Mouse (Mus musculus): ENCODE data around the gene 6330409D20Rik. TPM values are rescaled to one million over a fixed set of nuclear protein-coding genes. Genes with fewer than 3 reads are reported as not detected.

Gene 6330409D20Rik
- polyA plus RNA-seq, 1 experiment from 2014 or later, result 3.9 TPM

- Histone ChIP-seq H3K4me3 (ENCODE audit: low read depth, low read length) (peak overlapping the region; percentile 84), H3K9me3 (ENCODE audit: control insufficient read depth, low read length) (no peaks in the 10 kb centered on the region), H3K36me3 (ENCODE audit: control insufficient read depth, insufficient read depth, low read length) (peaks cover 14% of the 10 kb centered on the region), H3K9ac (replicated peaks; ENCODE audit: low read depth, low read length) (peak overlapping the region; percentile 97), H3K27ac (ENCODE audit: low read depth, low read length) (peak overlapping the region; percentile 100), H3K4me1 (ENCODE audit: control insufficient read depth, insufficient read depth, low read length) (peaks cover 18% of the 10 kb centered on the region), H3K4me2 (ENCODE audit: low read depth, low read length) (peak overlapping the region; percentile 90), H3K27me3 (ENCODE audit: control insufficient read depth, insufficient read depth, low read length) (no peaks in the 10 kb centered on the region)
- under 1% methylated on average over 25 of the region's 44 CpGs for WGBS
- ATAC-seq (ENCODE audit: low read depth), result peak; percentile 91
Measured at GRCm38 (mm10) chr2:32712586-32712933, 28.3 kb downstream of the 6330409D20Rik start.

GRCm38 (mm10) chr2:32712108-32712551 is 28.7 kb downstream of the 6330409D20Rik start:
- peaks cover 18% of the 10 kb centered on the region for H3K36me3 ChIP-seq (ENCODE audit: control insufficient read depth, insufficient read depth, low read length)
- peaks cover 18% of the 10 kb centered on the region for H3K4me1 ChIP-seq (ENCODE audit: control insufficient read depth, insufficient read depth, low read length)
- H3K9ac ChIP-seq (replicated peaks; ENCODE audit: low read depth, low read length), result peak overlapping the region; percentile 97
- WGBS, result under 1% methylated on average over 41 of the region's 41 CpGs
- ATAC-seq (ENCODE audit: low read depth), result peak; percentile 29; the same call in 1 of the 2 replicates
- H3K4me2 ChIP-seq (ENCODE audit: low read depth, low read length), result peak overlapping the region; percentile 90
- peak overlapping the region; percentile 84 for H3K4me3 ChIP-seq (ENCODE audit: low read depth, low read length)
- H3K27me3 ChIP-seq (ENCODE audit: control insufficient read depth, insufficient read depth, low read length), result no peaks in the 10 kb centered on the region
- H3K27ac ChIP-seq (ENCODE audit: low read depth, low read length), result peak overlapping the region; percentile 100
- H3K9me3 ChIP-seq (ENCODE audit: control insufficient read depth, low read length), result no peaks in the 10 kb centered on the region

GRCm38 (mm10) chr2:32711301-32712056 is 29.3 kb downstream of the 6330409D20Rik start:
- Histone ChIP-seq H3K27me3 (ENCODE audit: control insufficient read depth, insufficient read depth, low read length) (no peaks in the 10 kb centered on the region), H3K9me3 (ENCODE audit: control insufficient read depth, low read length) (no peaks in the 10 kb centered on the region), H3K4me2 (ENCODE audit: low read depth, low read length) (peak overlapping the region; percentile 90), H3K4me1 (ENCODE audit: control insufficient read depth, insufficient read depth, low read length) (peaks cover 18% of the 10 kb centered on the region), H3K4me3 (ENCODE audit: low read depth, low read length) (peak overlapping the region; percentile 84), H3K9ac (replicated peaks; ENCODE audit: low read depth, low read length) (peak overlapping the region; percentile 97), H3K27ac (ENCODE audit: low read depth, low read length) (0 out of 2 replicates have a peak overlapping the region, but pooled peaks have one; percentile 100), H3K36me3 (ENCODE audit: control insufficient read depth, insufficient read depth, low read length) (peaks cover 25% of the 10 kb centered on the region)
- ATAC-seq (ENCODE audit: low read depth), result no peak
- 32% methylated on average over 9 of the region's 9 CpGs for WGBS

GRCm38 (mm10) chr2:32710425-32710824 is 30.4 kb downstream of the 6330409D20Rik start:
- no peak overlapping the region for H3K4me2 ChIP-seq (ENCODE audit: low read depth, low read length)
- no peak overlapping the region for H3K27ac ChIP-seq (ENCODE audit: low read depth, low read length)
- peaks cover 33% of the 10 kb centered on the region for H3K36me3 ChIP-seq (ENCODE audit: control insufficient read depth, insufficient read depth, low read length)
- H3K9me3 ChIP-seq (ENCODE audit: control insufficient read depth, low read length), result no peaks in the 10 kb centered on the region
- H3K27me3 ChIP-seq (ENCODE audit: control insufficient read depth, insufficient read depth, low read length), result no peaks in the 10 kb centered on the region
- no peak overlapping the region for H3K4me3 ChIP-seq (ENCODE audit: low read depth, low read length)
- peaks cover 18% of the 10 kb centered on the region for H3K4me1 ChIP-seq (ENCODE audit: control insufficient read depth, insufficient read depth, low read length)
- WGBS, result 93% methylated on average over 5 of the region's 5 CpGs
- ATAC-seq (ENCODE audit: low read depth), result no peak
- H3K9ac ChIP-seq (replicated peaks; ENCODE audit: low read depth, low read length), result no peak overlapping the region

GRCm38 (mm10) chr2:32709521-32710137 is 31.2 kb downstream of the 6330409D20Rik start:
- Histone ChIP-seq H3K27me3 (ENCODE audit: control insufficient read depth, insufficient read depth, low read length) (no peaks in the 10 kb centered on the region), H3K4me3 (ENCODE audit: low read depth, low read length) (no peak overlapping the region), H3K4me2 (ENCODE audit: low read depth, low read length) (no peak overlapping the region), H3K9me3 (ENCODE audit: control insufficient read depth, low read length) (no peaks in the 10 kb centered on the region), H3K27ac (ENCODE audit: low read depth, low read length) (no peak overlapping the region), H3K36me3 (ENCODE audit: control insufficient read depth, insufficient read depth, low read length) (peaks cover 41% of the 10 kb centered on the region), H3K9ac (replicated peaks; ENCODE audit: low read depth, low read length) (no peak overlapping the region), H3K4me1 (ENCODE audit: control insufficient read depth, insufficient read depth, low read length) (peaks cover 18% of the 10 kb centered on the region)
- ATAC-seq (ENCODE audit: low read depth), result no peak
- WGBS, result 94% methylated on average over 20 of the region's 20 CpGs

GRCm38 (mm10) chr2:32708643-32709042 is 32.2 kb downstream of the 6330409D20Rik start:
- no peak for ATAC-seq (ENCODE audit: low read depth)
- 42% methylated on average over 3 of the region's 3 CpGs for WGBS
- Histone ChIP-seq H3K9ac (replicated peaks; ENCODE audit: low read depth, low read length) (no peak overlapping the region), H3K4me3 (ENCODE audit: low read depth, low read length) (no peak overlapping the region), H3K4me1 (ENCODE audit: control insufficient read depth, insufficient read depth, low read length) (peaks cover 11% of the 10 kb centered on the region), H3K27ac (ENCODE audit: low read depth, low read length) (no peak overlapping the region), H3K9me3 (ENCODE audit: control insufficient read depth, low read length) (no peaks in the 10 kb centered on the region), H3K27me3 (ENCODE audit: control insufficient read depth, insufficient read depth, low read length) (no peaks in the 10 kb centered on the region), H3K36me3 (ENCODE audit: control insufficient read depth, insufficient read depth, low read length) (peaks cover 47% of the 10 kb centered on the region), H3K4me2 (ENCODE audit: low read depth, low read length) (no peak overlapping the region)

- H3K4me2 ChIP-seq (ENCODE audit: low read depth, low read length), result no peak overlapping the region
- peaks cover 10% of the 10 kb centered on the region for H3K4me1 ChIP-seq (ENCODE audit: control insufficient read depth, insufficient read depth, low read length)
- H3K4me3 ChIP-seq (ENCODE audit: low read depth, low read length), result no peak overlapping the region
- ATAC-seq (ENCODE audit: low read depth), result no peak
- no peaks in the 10 kb centered on the region for H3K9me3 ChIP-seq (ENCODE audit: control insufficient read depth, low read length)
- H3K36me3 ChIP-seq (ENCODE audit: control insufficient read depth, insufficient read depth, low read length), result peaks cover 56% of the 10 kb centered on the region
- no peak overlapping the region for H3K9ac ChIP-seq (replicated peaks; ENCODE audit: low read depth, low read length)
- no peaks in the 10 kb centered on the region for H3K27me3 ChIP-seq (ENCODE audit: control insufficient read depth, insufficient read depth, low read length)
- no peak overlapping the region for H3K27ac ChIP-seq (ENCODE audit: low read depth, low read length)
- WGBS, result 96% methylated on average over 6 of the region's 6 CpGs
Measured at GRCm38 (mm10) chr2:32706971-32707370, 33.8 kb downstream of the 6330409D20Rik start.

- no peak overlapping the region for H3K27ac ChIP-seq (ENCODE audit: low read depth, low read length)
- H3K36me3 ChIP-seq (ENCODE audit: control insufficient read depth, insufficient read depth, low read length), result peaks cover 52% of the 10 kb centered on the region
- ATAC-seq (ENCODE audit: low read depth), result no peak
- 0 out of 2 replicates have a peak, but pooled peaks cover 2% of the 10 kb centered on the region for H3K4me1 ChIP-seq (ENCODE audit: control insufficient read depth, insufficient read depth, low read length)
- H3K9ac ChIP-seq (replicated peaks; ENCODE audit: low read depth, low read length), result no peak overlapping the region
- no peaks in the 10 kb centered on the region for H3K27me3 ChIP-seq (ENCODE audit: control insufficient read depth, insufficient read depth, low read length)
- no peak overlapping the region for H3K4me2 ChIP-seq (ENCODE audit: low read depth, low read length)
- WGBS, result 95% methylated on average over 7 of the region's 7 CpGs
- H3K4me3 ChIP-seq (ENCODE audit: low read depth, low read length), result no peak overlapping the region
- no peaks in the 10 kb centered on the region for H3K9me3 ChIP-seq (ENCODE audit: control insufficient read depth, low read length)
Measured at GRCm38 (mm10) chr2:32705018-32705417, 35.8 kb downstream of the 6330409D20Rik start.

GRCm38 (mm10) chr2:32704021-32704421 is 36.8 kb downstream of the 6330409D20Rik start, which contains the start of gene Fpgs:
Gene Fpgs, minus strand, starts transcription at chr2:32704145.
- Histone ChIP-seq H3K9ac (replicated peaks; ENCODE audit: low read depth, low read length) (no peak within 1 kb of the TSS), H3K27me3 (ENCODE audit: control insufficient read depth, insufficient read depth, low read length) (no peaks in the 10 kb centered on the region), H3K4me1 (ENCODE audit: control insufficient read depth, insufficient read depth, low read length) (no peaks in the 10 kb centered on the region), H3K4me2 (ENCODE audit: low read depth, low read length) (no peak within 1 kb of the TSS), H3K9me3 (ENCODE audit: control insufficient read depth, low read length) (no peaks in the 10 kb centered on the region), H3K27ac (ENCODE audit: low read depth, low read length) (no peak within 1 kb of the TSS), H3K4me3 (ENCODE audit: low read depth, low read length) (no peak within 1 kb of the TSS), H3K36me3 (ENCODE audit: control insufficient read depth, insufficient read depth, low read length) (peaks cover 43% of the 10 kb centered on the region)
- WGBS, result 82% methylated on average over 2 of the region's 2 CpGs
- ATAC-seq (ENCODE audit: low read depth), result no peak
